Mouse (Mus musculus): ENCODE data around the gene Phyhd1.

GRCm38 (mm10) chr2:30299966-30300365, 34.0 kb downstream of the Phyhd1 start:
- TF ChIP-seq CTCF (IDR thresholded peaks at IDR 0.05; ENCODE audit: extremely low read depth, insufficient read depth, low read length): no peak
- TF ChIP-seq POLR2A (IDR thresholded peaks at IDR 0.05; ENCODE audit: extremely low read depth, insufficient read depth, low read length): no peak
